Mouse (Mus musculus) sigmoid colon, adult 10 weeks (tissue): ENCODE data around the gene 4931408C20Rik. TPM values are rescaled to one million over a fixed set of nuclear protein-coding genes. Genes with fewer than 3 reads are reported as not detected.

Experiments
- polyA plus RNA-seq: library from polyadenylated mRNA; stranded (reverse); fragments of 350-450 nt; fragmentation: Illumina TruSeq; extraction: RNeasy Lipid Tissue Mini Kit (QIAGEN cat#74804); gene quantifications from one replicate; pipeline ENCODE4 v1.2.3, GENCODE M21; 2014; ENCODE audit warnings: low read depth, low replicate concordance

The 4931408C20Rik gene
- not detected for polyA plus RNA-seq

DNA sequence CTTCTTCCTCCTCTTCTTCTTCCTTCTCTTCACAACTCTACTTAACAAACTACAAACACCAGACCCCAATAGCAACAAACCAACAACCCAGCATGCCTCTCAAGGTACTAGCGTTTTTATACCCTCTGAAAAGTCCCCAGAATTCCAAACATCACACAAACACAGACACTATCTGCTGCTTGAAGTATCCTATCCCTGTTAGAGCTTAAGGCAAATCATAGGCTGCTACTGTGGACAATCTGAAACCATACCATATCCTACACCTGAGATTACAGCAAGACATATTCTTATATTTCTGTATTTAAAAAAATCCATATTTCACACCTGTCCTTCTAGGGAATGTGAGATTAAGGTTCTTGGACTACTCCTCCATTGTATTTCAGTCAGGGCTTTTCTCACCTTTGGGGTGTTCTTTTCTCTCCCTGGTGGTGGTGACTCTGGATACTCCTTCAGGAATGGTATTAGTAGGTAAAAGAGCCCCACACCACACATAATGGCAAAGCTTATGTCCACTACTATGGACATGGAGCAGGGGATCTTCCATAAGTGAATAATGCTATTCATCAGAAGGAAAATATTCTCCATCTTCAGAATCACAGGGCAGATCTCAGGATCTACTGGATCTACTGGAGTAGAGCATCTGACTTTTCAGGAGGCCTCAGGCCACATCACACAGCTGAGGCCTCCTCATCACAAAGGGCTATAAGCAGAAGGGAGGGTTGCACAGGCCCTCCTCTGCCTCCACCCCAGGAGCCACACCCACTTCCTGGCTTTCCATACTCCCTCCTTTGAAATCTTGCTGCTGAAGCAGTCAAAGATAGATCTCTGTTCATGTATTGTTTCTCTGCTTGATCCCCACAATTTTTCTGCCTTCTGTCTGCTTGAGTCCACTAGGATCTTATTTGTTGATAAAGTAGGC is at the start of gene 4931408C20Rik:
TSS of gene 4931408C20Rik (minus strand) at position 619 of the 919 bp plus-strand sequence.

